Mouse (Mus musculus): ENCODE measurements at regions not wholly inside any gene's neighbourhood (a gene's known extent, or its start where the extent isn't known, plus 50 kb on each side); places are given as distances from the start of the nearest gene placed in this dataset.
A peak's percentile ranks its signal among the peaks of the same experiment; 100 is the strongest.
"Not testable (repeated sequence)": the region's sequence is repeated elsewhere in the genome, so short reads cannot be mapped to it uniquely, and the experiment has no call there.

DNA sequence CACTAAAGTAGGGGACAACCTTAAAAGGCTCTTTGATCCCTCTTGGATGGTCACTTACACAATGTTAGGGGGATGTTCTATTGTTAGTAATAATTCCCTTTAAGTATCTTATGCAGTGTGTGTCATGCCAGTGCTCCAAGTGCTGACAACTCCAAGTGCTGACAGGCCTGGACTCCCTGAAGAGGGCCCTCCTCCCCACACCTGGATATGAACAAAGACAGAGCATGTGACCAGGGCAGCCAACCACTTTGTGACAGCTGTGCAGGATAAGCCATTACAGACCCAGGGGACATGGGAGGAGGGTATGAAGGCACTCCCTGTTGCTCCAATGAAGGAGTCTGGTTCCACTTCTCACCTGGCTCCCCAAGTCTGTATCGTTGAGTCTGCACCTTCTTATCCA, 224.7 kb downstream of the Adamts15 start:
- DNase-seq (ENCODE audit: low spot score in 2 of 2), result no peak

DNA sequence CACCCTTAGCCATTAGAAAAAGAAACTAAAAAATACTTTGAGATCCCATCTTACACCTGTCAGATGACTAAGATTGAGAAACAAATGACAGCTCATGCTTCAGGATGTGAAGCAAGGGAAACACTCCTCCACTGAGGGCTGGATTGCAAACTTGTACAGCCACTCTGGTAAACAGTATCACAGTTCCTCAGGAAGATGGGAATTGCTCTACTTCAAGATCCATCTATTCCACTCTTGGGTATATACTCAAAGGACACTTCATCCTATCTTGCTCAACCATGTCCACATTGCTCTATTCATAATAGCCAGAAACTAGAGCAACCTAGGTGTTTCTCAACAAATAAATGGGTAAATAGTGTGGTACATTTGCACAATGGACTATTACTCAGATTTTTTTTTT, 241.2 kb downstream of the Snx19 start:
- DNase-seq (ENCODE audit: low spot score in 2 of 2), result no peak

DNA sequence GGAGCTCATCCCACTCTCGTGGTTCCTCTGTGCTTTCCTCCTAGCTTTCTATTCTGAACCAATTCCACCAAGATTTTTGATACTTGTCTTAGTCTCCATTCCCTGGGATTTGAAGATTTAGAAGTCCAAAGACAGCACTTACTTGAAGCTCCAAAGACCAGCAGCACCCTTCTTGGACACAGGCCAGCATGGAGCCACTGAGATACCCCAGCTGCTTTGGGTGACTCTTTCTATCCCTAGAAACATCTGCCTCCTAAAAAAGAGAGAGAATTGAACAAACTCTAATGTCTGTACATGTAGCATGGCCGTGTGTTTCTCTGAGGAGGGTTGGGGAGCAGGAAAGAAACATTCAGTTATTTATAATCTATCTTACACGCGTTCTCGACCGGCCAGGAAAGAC, 235.5 kb downstream of the Snx19 start:
- DNase-seq (ENCODE audit: low spot score in 2 of 2), result no peak

- DNase-seq (ENCODE audit: low spot score in 2 of 2), result no peak
These were observed 227.1 kb downstream of the Snx19 start for GRCm38 (mm10) chr9:30653961-30654360.

DNA sequence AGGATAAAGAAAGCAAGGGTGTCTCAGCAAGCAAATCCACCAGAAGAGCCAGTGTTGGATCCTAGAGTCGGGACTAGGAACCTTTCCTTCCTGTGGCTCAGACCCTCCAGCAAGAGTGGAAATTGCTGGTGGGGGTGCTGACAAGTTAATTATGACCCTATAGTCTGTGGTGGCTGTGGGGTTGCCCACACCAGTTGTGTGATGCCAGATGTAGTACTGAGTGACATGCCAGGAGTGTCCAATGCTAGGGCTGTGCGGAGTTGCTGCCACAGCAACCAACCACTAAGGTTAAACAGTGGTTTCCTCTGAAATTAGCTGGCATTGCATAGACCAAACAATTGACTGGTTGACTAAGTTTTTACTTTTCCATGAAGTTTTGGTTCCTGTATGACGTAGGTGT, 226.3 kb downstream of the Snx19 start:
- no peak for DNase-seq (ENCODE audit: low spot score in 2 of 2)

DNA sequence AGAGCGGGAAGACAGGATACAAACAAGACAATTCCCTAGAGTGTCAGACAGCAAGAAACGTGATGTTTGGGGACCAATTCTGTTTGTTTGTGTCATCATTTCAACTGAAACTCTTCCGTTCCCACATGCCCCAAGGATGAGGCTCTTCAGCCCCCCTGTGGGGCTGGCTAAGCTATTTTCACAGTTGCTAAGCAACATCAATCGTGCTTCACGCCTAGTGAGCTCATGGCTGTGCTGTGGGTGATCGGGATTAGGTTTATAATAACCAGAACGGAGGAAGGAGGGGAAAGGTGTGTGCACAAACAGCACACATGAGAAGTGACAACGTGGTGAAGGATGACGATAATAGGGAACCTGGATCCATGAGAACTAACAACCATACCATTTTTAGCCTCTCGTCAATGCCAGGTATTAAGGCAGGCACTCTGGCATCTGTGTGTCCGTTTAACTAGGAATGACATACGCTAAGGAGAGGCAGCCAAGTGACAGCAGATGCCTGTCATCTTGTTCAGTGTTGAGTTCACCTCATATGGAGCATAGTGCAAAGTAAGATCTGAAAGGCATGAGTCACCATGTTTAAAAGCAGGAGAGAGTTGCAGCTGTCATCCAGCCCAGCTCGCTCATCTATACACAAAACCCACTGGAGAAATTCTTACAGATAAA, 222.6 kb downstream of the Snx19 start:
- DNase-seq (ENCODE audit: low spot score in 2 of 2), result peak in 1 of 2 experiments; percentile 23

GRCm38 (mm10) chr9:30633741-30634470, 207.0 kb downstream of the Snx19 start:
- no peak for DNase-seq (ENCODE audit: low spot score in 2 of 2)

DNA sequence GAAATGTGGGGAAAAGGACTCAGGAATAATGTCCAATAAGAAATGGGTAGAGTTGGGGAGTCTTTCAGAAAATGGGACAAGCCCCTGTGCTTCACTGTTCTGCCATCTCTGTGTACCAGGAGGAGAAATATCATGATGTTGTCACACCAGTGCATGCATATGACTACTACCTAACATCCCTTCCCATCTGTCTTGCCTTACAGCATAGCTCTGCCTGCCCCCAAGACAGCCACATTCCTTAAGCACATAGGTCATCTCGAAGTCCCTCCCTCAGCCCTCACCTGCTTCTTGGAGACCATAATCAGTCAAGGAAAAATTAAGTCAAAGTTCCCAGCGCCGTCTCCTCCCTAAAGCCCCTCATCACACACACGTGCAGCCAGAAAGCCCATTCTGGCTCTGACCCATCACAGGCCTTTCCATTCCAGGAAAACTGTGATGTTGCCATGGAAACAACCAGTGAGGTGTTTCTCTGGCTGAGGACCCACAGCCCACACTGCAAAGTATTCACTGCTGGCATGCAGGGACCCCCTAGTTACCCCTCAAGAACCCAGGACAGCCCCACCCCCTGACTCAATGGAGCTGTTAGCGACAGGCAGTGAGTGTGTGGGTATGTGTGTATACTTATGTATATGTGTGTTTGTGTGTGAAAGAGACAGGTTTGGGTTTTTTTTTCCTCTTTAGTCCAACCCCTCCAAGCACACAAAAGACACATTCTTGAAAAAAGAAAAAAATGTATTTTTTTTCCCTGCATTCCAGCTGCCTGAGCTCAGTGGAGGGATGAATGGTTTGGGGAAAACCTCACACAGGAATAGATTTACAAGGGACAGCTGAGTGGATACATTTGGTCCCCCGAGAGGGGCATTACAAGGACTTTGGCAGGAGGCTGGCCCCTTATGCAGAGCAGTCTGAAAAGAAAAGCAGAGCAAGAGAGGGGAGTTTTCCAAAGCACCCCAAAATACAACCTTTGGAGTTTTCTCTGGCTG, 205.5 kb downstream of the Snx19 start:
- DNase-seq (ENCODE audit: low spot score in 2 of 2), result peak in 1 of 2 experiments; percentile 15

- no peak for DNase-seq (ENCODE audit: low spot score in 2 of 2)
These were observed 198.7 kb downstream of the Snx19 start for GRCm38 (mm10) chr9:30625635-30626034.

- DNase-seq (ENCODE audit: low spot score in 2 of 2), result no peak
These were observed 198.2 kb downstream of the Snx19 start for GRCm38 (mm10) chr9:30625090-30625489.

DNA sequence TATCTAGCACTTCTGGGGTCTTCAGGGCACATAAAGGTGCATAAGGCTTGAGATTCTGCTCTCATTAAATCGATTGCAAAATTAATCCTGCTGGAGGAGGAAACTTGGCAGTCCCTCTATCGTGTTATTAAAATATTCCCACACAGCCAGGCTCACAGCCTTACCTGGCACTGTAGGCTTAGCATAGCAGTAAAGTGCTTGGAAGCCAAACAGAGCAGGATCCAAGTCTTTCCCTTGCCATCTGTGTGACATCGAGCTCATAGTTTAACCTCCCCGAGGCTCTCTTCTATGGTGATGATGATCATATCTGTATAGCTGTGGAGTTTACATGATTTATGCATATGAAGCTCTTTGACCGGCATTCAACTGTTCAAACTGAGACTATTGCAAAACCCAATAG, 197.6 kb downstream of the Snx19 start:
- no peak for DNase-seq (ENCODE audit: low spot score in 2 of 2)

DNA sequence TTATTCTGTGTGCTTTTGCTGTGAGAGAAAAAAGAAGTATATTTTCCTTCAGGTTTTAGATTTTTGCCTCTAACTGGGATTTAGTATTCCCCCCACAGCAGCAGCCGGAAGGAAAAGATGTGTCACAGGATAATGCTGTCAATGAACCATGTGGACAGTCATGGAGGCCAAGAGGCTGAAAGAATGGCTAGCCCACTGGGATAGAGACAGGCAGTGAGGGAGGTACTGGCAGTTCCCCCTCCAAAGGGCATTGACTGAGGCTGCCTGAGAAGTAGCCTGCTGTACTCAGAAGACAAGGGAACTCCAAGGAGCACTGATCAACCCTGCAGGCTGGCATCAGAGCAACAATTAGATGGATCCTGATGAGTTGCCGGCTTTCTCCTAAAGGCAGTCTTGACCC, 192.4 kb downstream of the Snx19 start:
- no peak for DNase-seq (ENCODE audit: low spot score in 2 of 2)

DNA sequence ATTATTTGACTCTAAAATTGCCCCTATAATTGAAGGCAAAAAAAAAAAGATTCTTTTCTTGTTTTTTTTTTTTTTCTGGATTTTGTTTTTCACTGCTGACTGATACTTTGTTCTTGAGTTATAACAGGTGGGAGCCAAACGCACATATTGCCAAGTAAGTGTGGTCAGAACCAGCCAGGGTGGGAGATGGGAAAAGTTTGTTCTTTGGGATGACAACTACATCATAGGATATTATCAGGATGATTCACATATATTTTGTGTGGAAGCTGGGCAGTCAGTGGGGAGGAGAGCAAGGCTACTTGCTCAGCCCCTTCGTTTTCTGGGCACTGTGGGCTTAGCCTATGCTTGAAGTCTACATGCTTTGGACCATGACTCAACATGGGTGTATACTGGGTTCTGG, 191.3 kb downstream of the Snx19 start:
- DNase-seq (ENCODE audit: low spot score in 2 of 2), result no peak

DNA sequence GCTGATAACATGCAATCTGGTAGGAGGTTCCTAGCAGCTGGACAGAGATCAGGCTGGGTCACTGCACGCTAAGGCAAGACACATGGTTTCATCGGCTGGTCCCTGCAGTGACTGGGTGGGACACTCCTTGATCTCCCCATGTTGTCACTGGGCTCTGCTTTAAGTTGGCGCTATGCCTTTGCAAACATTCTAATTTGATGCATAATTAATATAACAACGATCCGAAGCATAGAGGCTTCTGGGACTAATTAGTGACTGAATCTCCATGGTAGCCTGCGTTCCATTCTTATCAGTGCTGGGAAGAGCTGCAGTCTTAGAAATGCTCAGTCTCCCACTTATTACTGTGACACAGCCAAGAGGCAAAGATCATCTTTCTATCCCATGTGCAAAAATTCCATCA, 186.8 kb downstream of the Snx19 start:
- DNase-seq (ENCODE audit: low spot score in 2 of 2), result no peak

GRCm38 (mm10) chr9:30613003-30613552, 186.2 kb downstream of the Snx19 start:
- DNase-seq (ENCODE audit: low spot score in 2 of 2), result no peak

- no peak for DNase-seq (ENCODE audit: low spot score in 2 of 2)
These were observed 183.4 kb downstream of the Snx19 start for GRCm38 (mm10) chr9:30610328-30610727.

GRCm38 (mm10) chr9:30599756-30600155, 172.8 kb downstream of the Snx19 start:
- no peak for DNase-seq (ENCODE audit: low spot score in 2 of 2)

DNA sequence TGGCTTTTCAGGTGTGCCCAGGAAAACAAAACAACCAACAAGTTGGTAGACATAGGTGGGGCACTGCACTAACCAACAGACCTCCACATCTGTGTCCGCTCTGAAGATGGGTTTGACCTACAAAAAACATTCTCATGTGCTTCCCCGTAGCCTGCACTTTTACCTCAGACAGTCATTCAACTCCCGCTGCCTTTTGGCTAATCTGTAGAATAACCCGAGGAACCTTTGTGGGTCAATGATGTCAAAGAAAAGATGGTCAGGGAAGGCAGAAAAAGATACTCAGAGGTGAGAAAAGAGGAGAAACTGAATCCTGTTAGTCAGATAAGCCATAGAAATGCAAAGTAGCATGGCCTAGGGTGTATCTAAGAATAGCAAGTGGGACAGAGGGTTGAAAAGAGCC, 170.8 kb downstream of the Snx19 start:
- no peak for DNase-seq (ENCODE audit: low spot score in 2 of 2)

GRCm38 (mm10) chr9:30597092-30597491, 170.2 kb downstream of the Snx19 start:
- not testable (repeated sequence) for DNase-seq (ENCODE audit: low spot score in 2 of 2)

DNA sequence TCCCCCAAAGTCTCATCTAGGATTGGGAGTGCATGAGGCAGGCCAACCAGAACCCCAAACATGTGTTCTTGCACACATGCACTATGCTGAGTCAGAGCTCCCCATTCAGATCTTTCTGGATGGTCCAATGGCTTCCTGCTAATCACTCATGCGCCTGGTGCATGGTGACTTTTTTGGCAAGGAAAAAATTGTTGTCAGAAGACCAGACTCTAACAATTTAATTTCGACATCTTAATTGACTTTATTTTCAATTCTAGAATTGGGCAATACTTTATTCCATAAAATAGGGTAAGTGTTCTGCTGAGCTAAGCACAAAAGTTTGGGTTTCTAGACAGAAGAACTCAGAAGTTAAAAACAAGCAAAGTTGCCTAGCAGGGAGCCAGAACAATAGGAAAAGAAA, 165.7 kb downstream of the Snx19 start:
- DNase-seq (ENCODE audit: low spot score in 2 of 2), result no peak

GRCm38 (mm10) chr9:30591246-30591645, 164.3 kb downstream of the Snx19 start:
- DNase-seq (ENCODE audit: low spot score in 2 of 2), result no peak

Measured in left cerebral cortex, adult 8-10 months (tissue).